Mouse (Mus musculus) liver, embryonic 14.5 days (tissue): ENCODE data around the gene Tns3.

Experiments used
- CTCF ChIP-seq: IDR thresholded peaks from 2 replicates; pipeline ENCODE4 v1.5.1; 2016; ENCODE audit warnings: antibody characterized with exemption, low read depth, control low read depth
- EP300 ChIP-seq: IDR thresholded peaks from 2 replicates; pipeline ENCODE4 v1.6.1; 2016; ENCODE audit warnings: antibody characterized with exemption, low read depth

- TF ChIP-seq EP300 (no peak), CTCF (no peak)
These were observed 163.5 kb downstream of the Tns3 start for GRCm38 (mm10) chr11:8500855-8501254.
